Mouse (Mus musculus): ENCODE data around the gene Gramd4. TPM values are rescaled to one million over a fixed set of nuclear protein-coding genes. Genes with fewer than 3 reads are reported as not detected.

Gramd4 gene
- 48.8 and 52.9 TPM in 2 replicates for polyA plus RNA-seq (2015; fragmentation: Nextera tagmentation; extraction: Ambion mirVana)

DNA sequence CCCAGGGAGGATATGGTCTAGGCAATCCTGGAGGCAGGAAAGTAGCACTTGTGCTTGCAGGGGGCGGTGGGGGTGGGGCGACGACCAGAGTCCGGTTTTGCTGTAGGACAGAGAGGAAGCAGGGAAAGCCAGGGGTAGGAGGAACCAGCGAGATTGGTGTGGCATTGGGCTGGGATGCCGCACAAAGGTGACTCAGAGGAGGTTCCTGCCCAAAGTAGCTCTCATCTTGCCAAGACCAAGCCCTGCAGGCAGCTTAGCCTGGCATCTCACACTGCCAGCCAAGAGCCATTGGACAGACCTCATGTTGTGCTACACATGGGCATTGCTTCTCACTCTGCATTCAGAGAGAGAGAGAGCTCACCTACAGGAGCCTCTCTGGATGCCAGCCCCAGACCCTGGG lies at the start of gene Gramd4:
TSS of gene Gramd4 (plus strand) at position 283 of the 400 bp plus-strand sequence.
- no peaks in the 10 kb centered on the region for H3K27me3 ChIP-seq
- peak within 1 kb of the TSS; percentile 71 for H3K4me3 ChIP-seq
- no peaks in the 10 kb centered on the region for H3K9me3 ChIP-seq
- H3K9ac ChIP-seq (replicated peaks), result peak within 1 kb of the TSS; percentile 99
- ATAC-seq (replicated peaks), result no peak
- peak within 1 kb of the TSS; percentile 66 for H3K4me2 ChIP-seq (replicated peaks)
- peaks cover 43% of the 10 kb centered on the region for H3K4me1 ChIP-seq
- peak within 1 kb of the TSS; percentile 94 for H3K27ac ChIP-seq (replicated peaks)
- 30% methylated on average over 6 of the region's 6 CpGs for WGBS
- no peaks in the 10 kb centered on the region for H3K36me3 ChIP-seq

DNA sequence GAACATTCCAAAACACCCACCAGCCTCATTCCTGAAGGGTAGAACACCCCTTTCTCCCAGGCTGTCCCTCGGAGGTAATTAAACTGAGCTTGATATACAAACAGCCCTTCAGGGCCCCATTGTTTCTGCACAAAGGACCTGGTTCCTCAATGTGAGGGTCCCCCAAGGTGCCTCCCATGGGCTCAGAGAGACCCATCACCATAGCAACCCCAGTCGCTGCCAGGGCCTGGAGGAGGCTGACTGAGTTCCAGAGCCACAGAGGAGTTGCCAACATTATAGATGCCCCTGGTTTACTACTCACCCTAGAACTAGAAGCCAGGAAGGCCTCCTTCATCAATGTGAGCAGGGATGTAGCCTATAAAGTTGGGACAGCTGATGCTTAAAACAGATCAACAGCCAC lies 44.4 kb upstream of the Gramd4 start:
- no peak overlapping the region for H3K9ac ChIP-seq (replicated peaks)
- no peaks in the 10 kb centered on the region for H3K9me3 ChIP-seq
- H3K4me1 ChIP-seq, result peaks cover 27% of the 10 kb centered on the region
- H3K36me3 ChIP-seq, result no peaks in the 10 kb centered on the region
- H3K27ac ChIP-seq (replicated peaks), result peak overlapping the region; percentile 46
- H3K4me3 ChIP-seq, result no peak overlapping the region
- H3K27me3 ChIP-seq, result no peaks in the 10 kb centered on the region
- peak; percentile 75 for ATAC-seq (replicated peaks)
- no peak overlapping the region for H3K4me2 ChIP-seq (replicated peaks)
- 6% methylated on average over 2 of the region's 2 CpGs for WGBS

DNA sequence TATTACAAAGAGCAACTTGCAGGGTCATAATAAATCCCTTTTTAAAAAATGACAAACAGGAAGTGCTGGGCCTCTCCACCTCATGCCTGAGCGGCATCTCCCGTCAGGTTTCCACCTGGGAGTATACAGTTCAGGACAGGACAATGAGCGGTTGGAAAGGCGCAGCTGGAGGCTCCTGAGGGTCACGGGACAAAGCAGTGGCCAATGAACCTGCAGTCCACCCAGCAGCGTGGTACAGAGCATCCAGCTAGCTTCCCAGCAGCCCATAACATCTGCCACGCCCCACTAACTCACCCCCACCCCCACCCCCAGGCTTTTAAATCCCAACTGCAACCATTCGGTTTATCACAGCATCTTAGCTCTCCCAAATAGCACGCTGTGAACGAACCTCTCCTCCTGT lies 43.8 kb upstream of the Gramd4 start:
- H3K4me2 ChIP-seq (replicated peaks), result no peak overlapping the region
- peak; percentile 44; the same call in 1 of the 2 replicates for ATAC-seq (replicated peaks)
- H3K27ac ChIP-seq (replicated peaks), result peak overlapping the region; percentile 46

DNA sequence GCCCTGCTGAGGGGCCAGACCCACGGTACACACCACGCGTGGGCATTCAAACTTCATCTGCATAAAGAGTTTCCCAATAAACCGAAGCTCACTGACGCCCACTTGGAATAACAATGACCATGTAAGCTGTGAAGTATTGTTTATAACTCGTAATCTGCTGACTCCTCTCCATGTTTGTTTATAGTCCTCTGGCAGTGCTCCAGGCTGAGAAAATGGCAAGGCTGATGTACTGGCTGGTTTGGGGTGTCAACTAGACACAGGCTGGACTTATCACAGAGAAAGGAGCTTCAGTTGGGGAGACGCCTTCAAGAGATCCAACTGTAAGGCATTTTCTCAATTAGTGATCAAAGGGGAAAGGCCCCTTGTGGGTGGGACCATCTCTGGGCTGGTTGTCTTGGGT lies 42.5 kb upstream of the Gramd4 start:
- no peak overlapping the region for H3K4me2 ChIP-seq (replicated peaks)
- no peak for ATAC-seq (replicated peaks)
- peaks cover 5% of the 10 kb centered on the region; the same call in 1 of the 2 replicates for H3K36me3 ChIP-seq
- peaks cover 22% of the 10 kb centered on the region for H3K4me1 ChIP-seq
- no peaks in the 10 kb centered on the region for H3K9me3 ChIP-seq
- 56% methylated on average over 7 of the region's 7 CpGs for WGBS
- H3K27me3 ChIP-seq, result no peaks in the 10 kb centered on the region
- no peak overlapping the region for H3K9ac ChIP-seq (replicated peaks)
- H3K27ac ChIP-seq (replicated peaks), result no peak overlapping the region
- H3K4me3 ChIP-seq, result no peak overlapping the region

More for the DNA sequence above, 43.8 kb upstream of the Gramd4 start:
- Histone ChIP-seq H3K27me3 (no peaks in the 10 kb centered on the region), H3K9me3 (no peaks in the 10 kb centered on the region), H3K9ac (replicated peaks) (no peak overlapping the region), H3K4me1 (peaks cover 27% of the 10 kb centered on the region), H3K4me3 (no peak overlapping the region), H3K36me3 (no peaks in the 10 kb centered on the region)
- WGBS, result 15% methylated on average over 10 of the region's 10 CpGs

DNA sequence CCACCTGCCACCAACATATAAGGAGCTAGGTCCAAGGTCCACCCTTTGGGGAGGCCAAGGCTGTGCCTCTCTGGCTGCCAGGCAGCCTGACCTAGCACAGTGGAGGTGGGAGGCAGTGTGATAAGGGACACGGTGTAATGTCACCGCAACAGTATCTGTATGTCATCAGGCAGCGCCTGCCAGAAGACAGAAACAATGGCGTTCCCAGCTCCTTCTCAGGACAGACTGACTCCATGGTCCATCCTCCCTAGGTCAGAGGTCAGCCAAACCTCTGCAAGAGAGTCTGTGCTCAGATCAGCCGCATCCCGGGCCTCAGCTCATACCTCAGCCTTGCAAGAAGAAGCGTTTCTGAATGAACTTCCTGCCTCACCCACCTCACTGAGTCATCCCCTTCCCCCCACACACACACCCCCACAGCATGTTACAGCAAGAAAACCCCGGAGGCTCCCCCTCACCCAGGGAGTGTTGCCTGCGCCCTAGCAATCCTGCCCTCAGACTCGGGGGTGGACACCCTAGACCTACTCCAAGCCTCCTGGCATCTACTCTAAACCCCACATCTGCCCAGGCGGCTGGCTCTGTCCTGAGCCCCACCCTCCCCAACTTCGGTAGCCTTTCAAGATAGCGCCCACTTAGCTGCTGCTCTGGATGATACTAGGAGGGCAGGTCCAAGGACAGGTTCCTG lies 41.5 kb upstream of the Gramd4 start:
- no peak overlapping the region for H3K27ac ChIP-seq (replicated peaks)
- no peaks in the 10 kb centered on the region for H3K9me3 ChIP-seq
- no peak overlapping the region for H3K4me3 ChIP-seq
- H3K4me1 ChIP-seq, result peaks cover 29% of the 10 kb centered on the region
- no peaks in the 10 kb centered on the region for H3K27me3 ChIP-seq
- H3K9ac ChIP-seq (replicated peaks), result no peak overlapping the region
- ATAC-seq (replicated peaks), result no peak
- no peak overlapping the region for H3K4me2 ChIP-seq (replicated peaks)
- peaks cover 5% of the 10 kb centered on the region; the same call in 1 of the 2 replicates for H3K36me3 ChIP-seq
- WGBS, result 82% methylated on average over 13 of the region's 13 CpGs

DNA sequence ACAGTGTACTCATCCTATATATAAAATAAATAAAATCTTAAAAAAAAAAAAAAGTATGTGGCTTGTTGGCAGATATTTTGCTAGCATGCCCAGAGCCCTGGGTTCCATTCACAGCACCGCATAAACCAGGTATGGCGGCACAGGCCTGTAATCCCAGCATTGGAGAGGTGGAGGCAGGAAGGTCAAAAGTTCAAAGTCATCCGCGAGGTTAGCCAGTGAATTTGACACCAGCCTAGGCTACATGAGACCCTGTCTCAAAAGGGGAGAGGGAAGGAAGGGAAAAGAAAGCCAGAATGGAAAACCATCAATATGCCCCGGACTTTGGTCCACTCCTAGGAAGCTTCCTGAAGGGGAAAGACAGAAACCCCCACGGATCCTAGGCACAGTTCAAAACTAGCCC lies 40.2 kb upstream of the Gramd4 start:
- Histone ChIP-seq H3K27me3 (no peaks in the 10 kb centered on the region), H3K4me3 (no peak overlapping the region), H3K36me3 (peaks cover 5% of the 10 kb centered on the region; the same call in 1 of the 2 replicates), H3K4me1 (peaks cover 30% of the 10 kb centered on the region), H3K9ac (replicated peaks) (no peak overlapping the region), H3K4me2 (replicated peaks) (no peak overlapping the region), H3K9me3 (no peaks in the 10 kb centered on the region), H3K27ac (replicated peaks) (no peak overlapping the region)
- no peak for ATAC-seq (replicated peaks)
- WGBS, result 96% methylated on average over 6 of the region's 6 CpGs

DNA sequence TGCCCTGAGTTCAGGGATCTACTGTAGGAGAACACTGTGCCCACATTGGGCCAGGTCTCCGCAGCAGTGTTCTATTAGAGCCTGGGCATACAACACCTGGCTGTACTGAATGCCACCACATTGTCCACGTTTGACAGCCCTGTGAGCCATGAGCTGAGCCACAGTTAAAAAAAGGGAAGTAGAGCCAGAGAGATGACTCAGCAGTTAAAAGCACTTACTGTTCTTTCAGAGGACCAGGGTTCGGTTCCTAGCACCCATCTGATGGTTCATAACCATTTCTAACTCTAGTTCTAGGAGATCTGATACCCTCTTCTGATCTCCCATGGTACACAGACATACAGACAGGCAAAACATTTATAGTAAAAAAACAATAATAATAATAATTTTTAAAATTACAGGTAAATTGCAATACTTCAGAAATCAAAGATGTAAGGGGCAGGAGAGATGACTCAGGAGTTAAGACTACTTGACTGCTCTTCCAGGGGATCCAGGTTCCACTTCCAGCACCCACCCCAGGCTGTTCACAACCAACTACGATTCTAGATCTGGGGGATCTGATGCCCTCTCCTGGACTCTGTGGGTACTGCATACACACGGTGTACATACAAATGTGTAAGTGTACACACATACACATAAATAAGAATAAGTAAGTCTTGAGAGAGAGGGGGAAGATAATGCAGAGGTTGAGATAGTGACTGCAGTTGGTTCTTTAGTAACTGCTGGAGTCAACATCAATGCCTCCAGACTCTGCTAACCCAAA lies 38.6 kb upstream of the Gramd4 start:
- H3K4me2 ChIP-seq (replicated peaks), result no peak overlapping the region
- H3K9ac ChIP-seq (replicated peaks), result no peak overlapping the region
- no peaks in the 10 kb centered on the region for H3K27me3 ChIP-seq
- no peaks in the 10 kb centered on the region for H3K9me3 ChIP-seq
- peaks cover 5% of the 10 kb centered on the region; the same call in 1 of the 2 replicates for H3K36me3 ChIP-seq
- H3K4me1 ChIP-seq, result peaks cover 14% of the 10 kb centered on the region
- ATAC-seq (replicated peaks), result no peak
- no peak overlapping the region for H3K27ac ChIP-seq (replicated peaks)
- 94% methylated on average over 5 of the region's 5 CpGs for WGBS
- no peak overlapping the region for H3K4me3 ChIP-seq

DNA sequence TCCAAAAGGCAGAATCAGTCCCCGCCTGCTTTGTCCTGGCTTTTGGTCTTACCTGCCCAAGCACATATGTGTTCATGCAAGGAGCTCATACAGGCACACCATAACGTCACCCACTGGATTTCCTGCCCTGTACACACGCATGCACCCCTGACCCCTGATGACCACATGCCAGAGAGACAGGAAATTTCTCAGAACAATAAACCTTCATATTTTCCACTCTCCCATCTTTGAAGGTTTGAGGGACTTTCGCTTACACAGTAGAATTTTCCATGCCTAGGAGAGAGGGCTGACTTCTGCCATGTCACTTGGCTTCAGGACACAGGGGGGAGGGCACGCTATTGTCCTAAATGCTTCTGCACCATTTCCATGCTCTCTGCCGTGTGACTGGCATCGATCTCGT lies 37.5 kb upstream of the Gramd4 start:
- H3K4me2 ChIP-seq (replicated peaks), result no peak overlapping the region
- H3K4me3 ChIP-seq, result no peak overlapping the region
- no peaks in the 10 kb centered on the region for H3K27me3 ChIP-seq
- peaks cover 5% of the 10 kb centered on the region; the same call in 1 of the 2 replicates for H3K36me3 ChIP-seq
- no peak overlapping the region for H3K9ac ChIP-seq (replicated peaks)
- no peak for ATAC-seq (replicated peaks)
- H3K9me3 ChIP-seq, result no peaks in the 10 kb centered on the region
- WGBS, result 79% methylated on average over 8 of the region's 8 CpGs
- H3K4me1 ChIP-seq, result peaks cover 12% of the 10 kb centered on the region
- H3K27ac ChIP-seq (replicated peaks), result no peak overlapping the region

DNA sequence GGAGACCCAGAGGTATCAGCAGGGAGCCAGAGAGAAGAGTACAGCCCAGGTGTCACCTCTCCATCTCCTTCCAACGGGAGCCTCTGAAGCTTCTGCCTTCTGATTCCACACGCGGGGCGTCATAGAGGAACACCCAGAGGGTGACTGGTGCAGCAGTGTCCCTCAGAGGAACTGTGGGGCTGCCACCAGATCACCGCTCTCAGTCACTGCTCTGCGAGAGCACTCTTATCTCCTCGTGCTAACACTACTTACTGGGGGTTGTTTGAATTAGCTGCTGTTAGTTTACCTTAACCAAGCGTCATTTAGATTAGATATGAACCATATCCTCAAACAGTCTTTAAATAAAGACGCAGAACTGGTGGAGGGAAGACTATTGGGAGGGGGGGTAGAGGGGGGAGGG lies 36.2 kb upstream of the Gramd4 start:
- H3K9ac ChIP-seq (replicated peaks), result no peak overlapping the region
- peaks cover 19% of the 10 kb centered on the region for H3K4me1 ChIP-seq
- H3K27me3 ChIP-seq, result no peaks in the 10 kb centered on the region
- H3K27ac ChIP-seq (replicated peaks), result no peak overlapping the region
- ATAC-seq (replicated peaks), result no peak
- WGBS, result 86% methylated on average over 9 of the region's 9 CpGs
- no peak overlapping the region for H3K4me3 ChIP-seq
- peaks cover 5% of the 10 kb centered on the region; the same call in 1 of the 2 replicates for H3K36me3 ChIP-seq
- no peak overlapping the region for H3K4me2 ChIP-seq (replicated peaks)
- no peaks in the 10 kb centered on the region for H3K9me3 ChIP-seq

DNA sequence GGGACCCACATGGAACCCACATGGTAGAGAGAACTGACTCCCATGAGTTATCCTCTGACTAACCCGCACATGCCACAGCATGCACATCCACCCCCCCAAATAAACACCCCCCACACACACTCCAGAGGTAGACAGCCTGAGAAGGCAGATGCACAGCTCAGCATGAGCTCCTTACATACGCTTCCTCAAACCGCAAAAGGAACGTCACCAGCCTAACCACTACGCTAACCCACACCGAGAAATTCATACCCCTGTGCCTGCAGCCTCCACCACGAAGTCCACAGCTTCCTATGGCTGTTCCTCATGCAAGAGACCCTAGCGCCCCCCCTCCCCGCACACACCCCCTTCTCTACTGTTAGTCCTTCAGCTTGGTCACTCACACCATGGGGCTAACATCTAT lies 35.5 kb upstream of the Gramd4 start:
- no peak for ATAC-seq (replicated peaks)
- H3K4me1 ChIP-seq, result peaks cover 19% of the 10 kb centered on the region
- no peak overlapping the region for H3K4me3 ChIP-seq
- no peaks in the 10 kb centered on the region for H3K9me3 ChIP-seq
- H3K9ac ChIP-seq (replicated peaks), result no peak overlapping the region
- no peak overlapping the region for H3K27ac ChIP-seq (replicated peaks)
- 86% methylated on average over 9 of the region's 9 CpGs for WGBS
- peaks cover 5% of the 10 kb centered on the region; the same call in 1 of the 2 replicates for H3K36me3 ChIP-seq
- H3K27me3 ChIP-seq, result no peaks in the 10 kb centered on the region
- no peak overlapping the region for H3K4me2 ChIP-seq (replicated peaks)

DNA sequence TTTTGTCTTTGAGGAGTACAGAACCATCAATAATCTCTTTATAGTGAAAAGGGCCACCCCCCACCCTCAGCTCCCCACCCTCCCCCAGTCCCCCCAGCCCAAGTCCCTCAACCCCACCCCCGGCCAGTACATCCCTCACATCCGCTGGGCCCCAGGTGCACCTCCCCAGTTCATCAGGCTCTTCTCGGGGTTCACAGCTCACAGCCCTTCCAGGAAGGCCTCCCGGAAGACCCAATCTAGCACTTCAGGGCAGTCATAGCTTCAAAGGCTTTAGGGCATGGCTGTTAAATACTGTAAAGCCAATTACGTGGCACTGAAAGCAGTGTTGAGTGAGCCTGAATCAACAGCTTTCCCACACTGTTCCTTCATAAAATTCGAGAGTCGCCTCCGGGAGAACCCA lies 29.6 kb upstream of the Gramd4 start:
- Histone ChIP-seq H3K4me1 (peaks cover 40% of the 10 kb centered on the region), H3K36me3 (peaks cover 13% of the 10 kb centered on the region; the same call in 1 of the 2 replicates)
- 78% methylated on average over 8 of the region's 8 CpGs for WGBS

DNA sequence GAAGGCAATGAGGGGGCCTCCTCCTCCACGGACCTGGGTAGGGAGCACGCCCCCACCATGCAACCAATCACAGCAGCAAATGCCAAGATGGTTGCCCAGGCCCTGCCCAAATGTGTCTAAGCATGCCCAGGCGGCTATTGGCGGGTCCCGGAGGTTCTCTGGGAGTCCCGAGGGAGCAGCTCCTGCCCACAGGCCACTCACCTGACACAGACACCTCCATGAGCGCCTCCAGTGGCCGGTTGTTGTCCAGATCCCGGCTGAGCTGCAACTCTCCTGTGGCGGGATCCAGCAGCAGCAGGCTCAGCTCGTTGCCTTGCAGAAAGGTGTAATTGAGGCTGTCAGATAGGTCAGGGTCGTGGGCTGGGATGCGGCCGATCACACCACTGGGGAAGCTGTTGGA lies 27.5 kb upstream of the Gramd4 start:
- Histone ChIP-seq H3K4me3 (peak overlapping the region; percentile 30), H3K9me3 (no peaks in the 10 kb centered on the region), H3K36me3 (peaks cover 13% of the 10 kb centered on the region; the same call in 1 of the 2 replicates), H3K4me2 (replicated peaks) (peak overlapping the region; percentile 43), H3K9ac (replicated peaks) (0 out of 2 replicates have a peak overlapping the region, but pooled peaks have one; percentile 19), H3K27me3 (peaks cover 15% of the 10 kb centered on the region; the same call in 1 of the 2 replicates), H3K4me1 (peaks cover 61% of the 10 kb centered on the region), H3K27ac (replicated peaks) (0 out of 2 replicates have a peak overlapping the region, but pooled peaks have one; percentile 16)
- 75% methylated on average over 14 of the region's 14 CpGs for WGBS
- ATAC-seq (replicated peaks), result no peak

More for the DNA sequence above, 29.6 kb upstream of the Gramd4 start:
- ATAC-seq (replicated peaks), result no peak
- Histone ChIP-seq H3K4me2 (replicated peaks) (peak overlapping the region; percentile 43), H3K9me3 (no peaks in the 10 kb centered on the region), H3K4me3 (peak overlapping the region; percentile 30), H3K27ac (replicated peaks) (no peak overlapping the region), H3K9ac (replicated peaks) (no peak overlapping the region), H3K27me3 (0 out of 2 replicates have a peak, but pooled peaks cover 5% of the 10 kb centered on the region)
